Mouse (Mus musculus) cerebellum, adult 2 months (tissue): Measurements from ENCODE around the gene Nlrp3. TPM values are rescaled to one million over a fixed set of nuclear protein-coding genes. Genes with fewer than 3 reads are reported as not detected.

ENCODE experiments used
- DNase-seq, 2 experiments: peaks; one replicate each; pipeline ENCODE4 v3.0.0; 2021
- H3K27ac ChIP-seq: fragments of 200-500 bp; 2 replicates; pipeline ENCODE4 v1.5.1; 2012; ENCODE audit warnings: low read length, control low read depth, inconsistent platforms; ENCODE audit not compliant: insufficient read depth
- H3K27me3 ChIP-seq: fragments of 200-500 bp; 2 replicates; pipeline ENCODE4 v1.6.1; 2012; ENCODE audit warnings: inconsistent platforms, mild to moderate bottlenecking, low read length, moderate library complexity; ENCODE audit not compliant: control insufficient read depth, insufficient read depth
- H3K4me1 ChIP-seq: fragments of 200-500 bp; 2 replicates; pipeline ENCODE4 v1.6.1; 2011; ENCODE audit warnings: low read length; ENCODE audit not compliant: control insufficient read depth, insufficient read depth
- H3K4me3 ChIP-seq: fragments of 200-500 bp; replicated peaks from 2 replicates; pipeline ENCODE3; 2011; ENCODE audit warnings: mild to moderate bottlenecking, low read depth, low read length, control low read depth; ENCODE audit not compliant: insufficient read depth
- CTCF ChIP-seq: fragments of 200-500 bp; IDR thresholded peaks from 2 replicates; pipeline ENCODE4 v1.5.1; 2011; ENCODE audit warnings: low read depth, mild to moderate bottlenecking, control low read depth, low read length, moderate library complexity, borderline replicate concordance; ENCODE audit not compliant: insufficient read depth
- POLR2A ChIP-seq: fragments of 200-500 bp; IDR thresholded peaks from 2 replicates; pipeline ENCODE4 v1.6.1; 2011; ENCODE audit warnings: low read length, control low read depth, borderline replicate concordance; ENCODE audit not compliant: insufficient read depth
- WGBS: fragments of 180-500 bp; shearing (Covaris S2); methylation state at CpG from one replicate; pipeline ENCODE4 v1.1.7; 2018; 5-methylcytosine and 5-hydroxymethylcytosine counted together
- polyA plus RNA-seq: library from polyadenylated mRNA; depleted of rRNA; stranded (reverse); fragments of >200 nt; gene quantifications from 2 replicates; pipeline ENCODE4 v1.2.3, GENCODE M21; 2012

Gene Nlrp3
- polyA plus RNA-seq, 1 experiment, result 0.26 TPM

GRCm38 (mm10) chr11:59540123-59540522 is 1.2 kb upstream of the Nlrp3 start:
- H3K27me3 ChIP-seq, result no peaks in the 10 kb centered on the region
- H3K27ac ChIP-seq, result no peak overlapping the region
- TF ChIP-seq POLR2A, result no peak
- no peak for TF ChIP-seq CTCF
- H3K4me1 ChIP-seq, result no peaks in the 10 kb centered on the region
- 85% methylated on average over 3 of the region's 3 CpGs for WGBS
- H3K4me3 ChIP-seq, result no peak overlapping the region
- DNase-seq, result no peak

GRCm38 (mm10) chr11:59542442-59542841 is 1.1 kb downstream of the Nlrp3 start:
- no peak overlapping the region for H3K27ac ChIP-seq
- DNase-seq, result no peak
- H3K27me3 ChIP-seq, result no peaks in the 10 kb centered on the region
- no peak overlapping the region for H3K4me3 ChIP-seq
- 91% methylated on average over 6 of the region's 6 CpGs for WGBS
- TF ChIP-seq POLR2A (no peak), CTCF (no peak)
- H3K4me1 ChIP-seq, result no peaks in the 10 kb centered on the region

- Histone ChIP-seq H3K27me3 (no peaks in the 10 kb centered on the region), H3K27ac (no peak overlapping the region), H3K4me3 (no peak overlapping the region), H3K4me1 (no peaks in the 10 kb centered on the region)
- no peak for DNase-seq
- WGBS, result 88% methylated on average over 3 of the region's 3 CpGs
- TF ChIP-seq POLR2A (no peak), CTCF (no peak)
These were observed 2.0 kb downstream of the Nlrp3 start for GRCm38 (mm10) chr11:59543376-59543775.

- Histone ChIP-seq H3K4me3 (no peak overlapping the region), H3K27ac (no peak overlapping the region), H3K4me1 (no peaks in the 10 kb centered on the region), H3K27me3 (no peaks in the 10 kb centered on the region)
- 86% methylated on average over 9 of the region's 9 CpGs for WGBS
- TF ChIP-seq CTCF (no peak), POLR2A (no peak)
- DNase-seq, result no peak
These were observed 2.6 kb downstream of the Nlrp3 start for GRCm38 (mm10) chr11:59544005-59544404.

- H3K27me3 ChIP-seq, result no peaks in the 10 kb centered on the region
- no peaks in the 10 kb centered on the region for H3K4me1 ChIP-seq
- no peak overlapping the region for H3K4me3 ChIP-seq
- WGBS, result 94% methylated on average over 11 of the region's 11 CpGs
- DNase-seq, result no peak
- no peak for TF ChIP-seq POLR2A
- TF ChIP-seq CTCF, result no peak
- no peak overlapping the region for H3K27ac ChIP-seq
These were observed 12.8 kb downstream of the Nlrp3 start for GRCm38 (mm10) chr11:59554127-59554526.

- Histone ChIP-seq H3K27ac (no peak overlapping the region), H3K4me3 (no peak overlapping the region), H3K27me3 (no peaks in the 10 kb centered on the region), H3K4me1 (no peaks in the 10 kb centered on the region)
- no peak for TF ChIP-seq CTCF
- no peak for TF ChIP-seq POLR2A
- DNase-seq, result no peak
- WGBS, result 76% methylated on average over 8 of the region's 8 CpGs
These were observed 13.2 kb downstream of the Nlrp3 start for GRCm38 (mm10) chr11:59554535-59554934.

- no peak overlapping the region for H3K27ac ChIP-seq
These were observed 19.5 kb downstream of the Nlrp3 start for GRCm38 (mm10) chr11:59560906-59561305.

GRCm38 (mm10) chr11:59562336-59562735 is 21.0 kb downstream of the Nlrp3 start:
- H3K4me3 ChIP-seq, result no peak overlapping the region
- 95% methylated on average over 4 of the region's 4 CpGs for WGBS

More at GRCm38 (mm10) chr11:59560906-59561305, 19.5 kb downstream of the Nlrp3 start:
- DNase-seq, result no peak
- no peak overlapping the region for H3K4me3 ChIP-seq
- no peaks in the 10 kb centered on the region for H3K27me3 ChIP-seq
- no peaks in the 10 kb centered on the region for H3K4me1 ChIP-seq
- WGBS, result 72% methylated on average over 3 of the region's 3 CpGs
- TF ChIP-seq POLR2A, result no peak

More at GRCm38 (mm10) chr11:59562336-59562735, 21.0 kb downstream of the Nlrp3 start:
- TF ChIP-seq POLR2A (no peak), CTCF (no peak)
- Histone ChIP-seq H3K27ac (no peak overlapping the region), H3K4me1 (no peaks in the 10 kb centered on the region), H3K27me3 (no peaks in the 10 kb centered on the region)
- DNase-seq, result no peak
